8 mouse cellular contexts compared by ENCODE assay signal in the genomic region with DNA sequence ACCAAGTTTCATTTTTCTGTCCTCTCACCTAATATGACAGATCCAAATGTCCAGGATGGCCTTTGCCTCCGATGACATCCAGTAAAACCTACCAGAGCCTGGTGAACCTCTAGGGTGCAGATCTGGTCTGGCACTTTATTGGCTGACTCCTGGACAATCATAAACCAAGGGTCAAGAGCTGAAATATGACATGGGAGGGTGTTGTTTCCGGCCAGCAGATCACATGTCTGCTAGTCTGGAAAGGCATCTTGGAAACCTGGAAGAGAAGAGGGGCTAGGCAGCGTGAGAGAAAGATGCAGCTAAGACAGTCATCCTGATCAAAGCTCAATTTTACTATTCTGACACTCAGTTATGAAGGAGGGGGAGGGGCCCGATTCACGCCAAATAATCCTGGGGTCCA. TPM values are rescaled to one million over a fixed set of nuclear protein-coding genes. Genes with fewer than 3 reads are reported as not detected.
"Had no signal": no experiment of that assay in that cellular context is flagged by ENCODE, and none has a peak within 500 bp of the region (broad histone marks: within the 10 kb centered on the region; RNA-seq: fewer than 3 reads in every experiment).

A gene (minus strand): TSS at position 153 of the 400 bp plus-strand sequence.

RNA-seq across cellular contexts. Expression of the gene that starts here (rescaled TPM):
- polyA plus RNA-seq: limb, embryonic 11.5 days; limb, embryonic 14.5 days; liver, embryonic 11.5 days; liver, embryonic 14.5 days; midbrain, embryonic 10.5 days; midbrain, embryonic 13.5 days; myocyte; neural tube, embryonic 13.5 days had no signal
